Mouse (Mus musculus) embryonic facial prominence, embryonic 12.5 days (tissue): ENCODE measurements around the gene Ccnd2. TPM values are rescaled to one million over a fixed set of nuclear protein-coding genes. Genes with fewer than 3 reads are reported as not detected.
A peak's percentile ranks its signal among the peaks of the same experiment; 100 is the strongest.

ENCODE experiments used
- ATAC-seq: fragments of 200-750 bp; cut with Nextera tagmentation; 2 replicates; pipeline ENCODE4 v1.8.0; 2017; ENCODE audit not compliant: insufficient number of reproducible peaks, insufficient read depth, low FRiP score, low TSS enrichment
- H3K27ac ChIP-seq: fragments of 300-500 bp; sonication (generic); 2 replicates; pipeline ENCODE4 v1.5.1; 2016; ENCODE audit warnings: mild to moderate bottlenecking
- H3K27me3 ChIP-seq: fragments of 300-500 bp; sonication (generic); 2 replicates; pipeline ENCODE4 v1.6.1; 2016; ENCODE audit warnings: mild to moderate bottlenecking, moderate library complexity
- H3K36me3 ChIP-seq: fragments of 300-500 bp; sonication (generic); 2 replicates; pipeline ENCODE4 v1.6.1; 2016; ENCODE audit warnings: mild to moderate bottlenecking
- H3K4me1 ChIP-seq: fragments of 300-500 bp; sonication (generic); 2 replicates; pipeline ENCODE4 v1.6.1; 2016
- H3K4me2 ChIP-seq: fragments of 300-500 bp; sonication (generic); replicated peaks from 2 replicates; pipeline ENCODE4 v1.6.1; 2016; ENCODE audit warnings: mild to moderate bottlenecking, moderate library complexity
- H3K4me3 ChIP-seq: fragments of 300-500 bp; sonication (generic); 2 replicates; pipeline ENCODE4 v1.5.1; 2016; ENCODE audit warnings: mild to moderate bottlenecking
- H3K9ac ChIP-seq: fragments of 300-500 bp; sonication (generic); 2 replicates; pipeline ENCODE4 v1.6.1; 2016; ENCODE audit warnings: mild to moderate bottlenecking, moderate library complexity
- H3K9me3 ChIP-seq: fragments of 300-500 bp; sonication (generic); 2 replicates; pipeline ENCODE4 v1.6.1; 2016; ENCODE audit warnings: mild to moderate bottlenecking, moderate library complexity
- WGBS: fragments of 180-500 bp; shearing (Covaris S2); methylation state at CpG from one replicate; pipeline ENCODE4 v1.1.7; 2016; 5-methylcytosine and 5-hydroxymethylcytosine counted together
- polyA plus RNA-seq: library from polyadenylated mRNA; unstranded; fragments of >200 nt; fragmentation: Nextera tagmentation; extraction: Ambion mirVana; gene quantifications from 2 replicates; pipeline ENCODE4 v1.2.1, GENCODE M21; 2016

Gene Ccnd2
- polyA plus RNA-seq, 1 experiment from 2014 or later, result 908 TPM

GRCm38 (mm10) chr6:127146322-127146947, 5.6 kb downstream of the Ccnd2 start:
- WGBS, result 88% methylated on average over 3 of the region's 3 CpGs
- H3K9me3 ChIP-seq, result no peaks in the 10 kb centered on the region
- no peak overlapping the region for H3K27ac ChIP-seq
- H3K4me3 ChIP-seq, result no peak overlapping the region
- H3K27me3 ChIP-seq, result no peaks in the 10 kb centered on the region
- no peak overlapping the region for H3K4me2 ChIP-seq
- H3K4me1 ChIP-seq, result peaks cover 41% of the 10 kb centered on the region
- H3K36me3 ChIP-seq, result peaks cover 39% of the 10 kb centered on the region
- no peak for ATAC-seq
- H3K9ac ChIP-seq, result 0 out of 2 replicates have a peak overlapping the region, but pooled peaks have one; percentile 7

- H3K27me3 ChIP-seq, result no peaks in the 10 kb centered on the region
- no peak for ATAC-seq
- 78% methylated on average over 20 of the region's 20 CpGs for WGBS
- no peaks in the 10 kb centered on the region for H3K9me3 ChIP-seq
- H3K4me2 ChIP-seq, result no peak overlapping the region
- H3K36me3 ChIP-seq, result peaks cover 47% of the 10 kb centered on the region
- H3K9ac ChIP-seq, result no peak overlapping the region
- H3K4me1 ChIP-seq, result peaks cover 41% of the 10 kb centered on the region
- no peak overlapping the region for H3K4me3 ChIP-seq
- no peak overlapping the region for H3K27ac ChIP-seq
These were observed 6.4 kb downstream of the Ccnd2 start for GRCm38 (mm10) chr6:127145464-127146190.

DNA sequence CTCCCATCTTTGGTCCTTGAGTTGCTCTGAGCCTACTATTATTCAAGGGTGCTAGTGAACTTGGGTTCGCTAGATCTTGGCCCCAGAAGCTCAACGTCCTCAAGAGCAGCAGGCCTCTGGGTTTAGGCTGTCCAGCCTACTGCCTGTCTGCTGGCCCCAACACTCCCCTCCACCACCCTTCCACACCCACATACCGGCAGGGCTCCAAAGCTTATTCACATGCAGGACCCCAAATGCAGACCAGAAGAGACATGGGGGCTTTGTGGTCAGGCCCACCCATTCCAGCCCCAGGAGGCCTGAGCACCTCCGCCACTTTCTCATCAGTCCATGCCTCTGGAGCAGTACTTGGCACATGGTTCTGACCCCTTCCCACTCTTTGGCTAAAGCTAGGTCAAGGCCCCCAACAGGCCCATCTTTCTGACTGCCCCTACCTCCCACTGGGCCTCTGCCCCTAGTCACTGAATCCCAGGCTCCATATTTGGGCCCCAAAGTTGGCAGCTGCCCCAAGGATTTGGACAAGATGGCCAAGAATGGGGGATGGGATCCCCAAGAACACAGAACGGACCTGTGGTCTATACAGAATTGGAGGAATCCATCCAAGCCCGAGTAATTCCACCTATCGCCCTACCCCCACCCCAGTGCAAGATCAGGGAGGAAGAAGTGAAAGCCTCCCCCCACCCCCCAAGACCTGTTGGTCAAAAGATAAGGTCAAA, 8.3 kb downstream of the Ccnd2 start:
- Histone ChIP-seq H3K4me1 (peaks cover 41% of the 10 kb centered on the region), H3K4me2 (no peak overlapping the region), H3K27ac (no peak overlapping the region), H3K27me3 (no peaks in the 10 kb centered on the region), H3K4me3 (no peak overlapping the region), H3K9me3 (no peaks in the 10 kb centered on the region), H3K36me3 (peaks cover 66% of the 10 kb centered on the region), H3K9ac (no peak overlapping the region)
- WGBS, result 83% methylated on average over 7 of the region's 7 CpGs
- ATAC-seq, result no peak

- no peak for ATAC-seq
- Histone ChIP-seq H3K4me2 (no peak overlapping the region), H3K36me3 (peaks cover 72% of the 10 kb centered on the region), H3K9me3 (no peaks in the 10 kb centered on the region), H3K27me3 (no peaks in the 10 kb centered on the region), H3K4me1 (peaks cover 37% of the 10 kb centered on the region), H3K9ac (no peak overlapping the region), H3K4me3 (no peak overlapping the region), H3K27ac (no peak overlapping the region)
- 81% methylated on average over 10 of the region's 10 CpGs for WGBS
These were observed 8.9 kb downstream of the Ccnd2 start for GRCm38 (mm10) chr6:127143124-127143520.

DNA sequence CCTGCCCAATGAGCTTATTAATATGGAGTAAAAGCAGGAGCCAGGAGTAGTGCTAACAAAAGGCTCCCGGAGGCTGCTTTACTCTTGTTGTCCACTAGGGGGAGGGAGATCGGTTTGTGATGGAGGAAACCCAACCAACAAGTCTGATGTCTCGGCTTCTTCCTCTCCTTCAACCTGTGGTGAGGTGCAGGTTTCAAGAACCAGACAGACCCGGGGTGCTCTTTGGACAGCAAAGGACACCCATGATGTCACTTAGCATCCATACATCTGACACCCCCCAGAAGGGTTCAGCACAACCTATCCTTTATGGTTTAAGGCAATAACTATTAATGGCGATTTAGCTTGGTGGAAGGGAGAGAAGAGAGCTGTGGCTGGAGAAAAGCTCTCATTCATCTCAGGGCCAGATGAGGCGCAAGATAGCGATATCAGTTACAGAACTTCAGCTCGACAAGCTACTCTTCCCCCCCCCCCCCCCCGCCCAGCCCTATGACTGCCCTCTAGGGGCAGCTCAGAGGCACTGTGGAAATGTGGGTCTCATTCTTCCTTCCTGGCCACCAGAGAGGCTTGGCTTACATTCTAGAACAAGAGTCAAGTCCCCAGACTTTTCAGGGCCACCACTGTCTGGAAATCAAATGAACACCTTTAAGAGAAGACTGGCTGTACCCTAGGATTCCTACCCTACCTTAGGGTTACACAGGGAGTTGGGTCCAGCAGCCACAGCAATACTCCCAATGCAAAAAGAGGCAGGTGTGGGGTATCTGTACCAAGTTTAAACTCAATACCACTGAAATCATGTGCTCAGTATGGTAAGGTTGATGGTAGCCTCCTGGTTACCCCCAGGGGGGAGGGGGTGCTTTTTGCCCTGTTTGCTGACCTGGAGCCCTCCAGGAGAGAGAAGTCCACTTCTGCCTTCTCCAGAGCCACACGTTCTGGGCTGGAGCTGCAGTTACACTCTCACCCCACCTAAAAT, 9.6 kb downstream of the Ccnd2 start:
- Histone ChIP-seq H3K4me2 (0 out of 2 replicates have a peak overlapping the region, but pooled peaks have one; percentile 5), H3K4me3 (no peak overlapping the region), H3K27me3 (no peaks in the 10 kb centered on the region), H3K9me3 (no peaks in the 10 kb centered on the region), H3K27ac (no peak overlapping the region), H3K9ac (no peak overlapping the region), H3K4me1 (peaks cover 32% of the 10 kb centered on the region; the same call in 1 of the 2 replicates), H3K36me3 (peaks cover 79% of the 10 kb centered on the region)
- 23% methylated on average over 10 of the region's 10 CpGs for WGBS
- no peak for ATAC-seq

GRCm38 (mm10) chr6:127138962-127139361, 13.0 kb downstream of the Ccnd2 start:
- H3K9ac ChIP-seq, result no peak overlapping the region
- 94% methylated on average over 11 of the region's 11 CpGs for WGBS
- ATAC-seq, result no peak
- H3K36me3 ChIP-seq, result peaks cover 84% of the 10 kb centered on the region
- H3K9me3 ChIP-seq, result no peaks in the 10 kb centered on the region
- H3K27me3 ChIP-seq, result no peaks in the 10 kb centered on the region
- H3K4me2 ChIP-seq, result no peak overlapping the region
- H3K27ac ChIP-seq, result no peak overlapping the region
- peaks cover 18% of the 10 kb centered on the region; the same call in 1 of the 2 replicates for H3K4me1 ChIP-seq
- no peak overlapping the region for H3K4me3 ChIP-seq

- Histone ChIP-seq H3K36me3 (peaks cover 96% of the 10 kb centered on the region), H3K27me3 (0 out of 2 replicates have a peak, but pooled peaks cover 2% of the 10 kb centered on the region), H3K9me3 (no peaks in the 10 kb centered on the region), H3K9ac (no peak overlapping the region), H3K27ac (no peak overlapping the region), H3K4me1 (no peaks in the 10 kb centered on the region), H3K4me3 (no peak overlapping the region), H3K4me2 (no peak overlapping the region)
- peak; percentile 47; the same call in 1 of the 2 replicates for ATAC-seq
- WGBS, result 75% methylated on average over 16 of the region's 16 CpGs
These were observed 18.4 kb downstream of the Ccnd2 start for GRCm38 (mm10) chr6:127133433-127134245.

- H3K4me3 ChIP-seq, result no peak overlapping the region
- peaks cover 93% of the 10 kb centered on the region for H3K36me3 ChIP-seq
- H3K9me3 ChIP-seq, result no peaks in the 10 kb centered on the region
- no peak overlapping the region for H3K9ac ChIP-seq
- no peak for ATAC-seq
- 0 out of 2 replicates have a peak, but pooled peaks cover 2% of the 10 kb centered on the region for H3K27me3 ChIP-seq
- WGBS, result 67% methylated on average over 3 of the region's 3 CpGs
- no peak overlapping the region for H3K27ac ChIP-seq
- H3K4me1 ChIP-seq, result no peaks in the 10 kb centered on the region
- no peak overlapping the region for H3K4me2 ChIP-seq
These were observed 19.3 kb downstream of the Ccnd2 start for GRCm38 (mm10) chr6:127132719-127133118.

DNA sequence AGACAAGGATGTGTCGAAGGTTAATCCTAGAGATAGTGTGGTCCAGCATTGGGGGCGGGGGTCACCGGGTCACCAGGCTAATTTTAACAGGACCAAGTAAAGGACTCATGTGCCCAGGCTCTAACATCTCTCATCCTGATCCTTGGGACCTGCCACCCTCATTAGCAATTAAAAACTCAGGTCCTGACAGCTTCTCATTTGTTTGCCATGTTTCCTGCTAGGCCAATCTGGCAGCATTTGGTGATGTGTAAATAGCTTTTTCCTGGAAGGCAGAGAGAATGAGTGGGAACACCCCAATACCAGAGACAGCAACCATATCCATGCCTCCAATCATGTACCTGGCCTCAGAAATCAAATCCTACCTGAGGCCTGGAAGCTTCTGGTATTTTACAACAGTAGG, 20.0 kb downstream of the Ccnd2 start:
- no peak for ATAC-seq
- Histone ChIP-seq H3K4me3 (no peak overlapping the region), H3K36me3 (peaks cover 93% of the 10 kb centered on the region), H3K4me1 (no peaks in the 10 kb centered on the region), H3K27ac (no peak overlapping the region), H3K4me2 (no peak overlapping the region), H3K9ac (no peak overlapping the region), H3K27me3 (0 out of 2 replicates have a peak, but pooled peaks cover 2% of the 10 kb centered on the region), H3K9me3 (no peaks in the 10 kb centered on the region)
- 77% methylated on average over 3 of the region's 3 CpGs for WGBS

DNA sequence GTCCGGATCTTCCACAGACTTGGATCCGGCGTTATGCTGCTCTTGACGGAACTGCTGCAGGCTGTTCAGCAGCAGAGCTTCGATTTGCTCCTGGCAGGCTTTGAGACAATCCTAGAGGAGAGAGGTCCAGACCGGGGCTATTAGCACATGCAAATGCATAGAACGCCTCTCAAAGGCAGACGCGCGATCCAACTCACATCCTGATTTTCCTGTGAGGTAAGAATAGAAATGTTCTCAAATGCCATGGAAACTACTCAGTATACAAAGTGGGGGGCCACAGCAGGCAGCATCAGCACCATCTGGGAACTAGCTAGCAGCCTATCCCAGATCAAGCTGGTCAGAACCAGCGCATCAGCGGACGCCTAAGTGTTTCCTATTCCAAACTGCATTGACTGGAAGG, 21.6 kb downstream of the Ccnd2 start:
- Histone ChIP-seq H3K27me3 (0 out of 2 replicates have a peak, but pooled peaks cover 2% of the 10 kb centered on the region), H3K9ac (no peak overlapping the region), H3K4me1 (no peaks in the 10 kb centered on the region), H3K4me2 (no peak overlapping the region), H3K4me3 (no peak overlapping the region), H3K36me3 (peaks cover 90% of the 10 kb centered on the region), H3K9me3 (no peaks in the 10 kb centered on the region), H3K27ac (no peak overlapping the region)
- ATAC-seq, result no peak
- WGBS, result 78% methylated on average over 13 of the region's 13 CpGs
